ENCODE assay signal across 10 mouse cellular contexts in the genomic region with DNA sequence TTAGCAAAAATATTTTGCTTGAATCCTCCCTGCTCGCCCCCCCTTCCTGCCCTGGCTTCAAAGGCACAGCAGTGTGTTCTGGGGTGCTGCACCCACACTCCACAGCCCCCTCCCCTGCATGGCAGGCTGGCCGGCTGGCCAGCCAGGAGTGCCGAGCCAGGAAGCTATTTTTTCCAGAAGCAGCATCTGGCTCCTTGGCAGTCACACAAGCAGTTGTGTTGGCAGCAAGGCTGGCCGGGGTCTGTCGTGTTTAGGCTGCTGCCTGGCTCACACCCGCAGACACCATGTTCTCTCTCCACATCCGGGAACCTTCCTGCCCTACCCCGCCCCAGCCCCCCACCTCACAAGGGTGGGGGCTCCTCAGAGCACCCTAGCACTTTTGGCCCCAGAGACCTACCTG.
DNase-seq lines count a peak whose midpoint lies in the region; ATAC-seq and TF ChIP-seq lines count a peak whose summit lies in the region.
"Had no signal": no experiment of that assay in that cellular context is flagged by ENCODE, and none has a peak within 500 bp of the region (broad histone marks: within the 10 kb centered on the region; RNA-seq: fewer than 3 reads in every experiment).

No protein-coding gene starts in this region.

- H3K9ac ChIP-seq in hindbrain, embryonic 15.5 days: no peak overlapping the region
- H3K9ac ChIP-seq in hindbrain, embryonic 12.5 days: no peak overlapping the region
- no peak overlapping the region for H3K9ac ChIP-seq in forebrain, postnatal 0 days

- H3K4me3 ChIP-seq in hindbrain, embryonic 15.5 days: no peak overlapping the region
- H3K4me3 ChIP-seq in hindbrain, embryonic 12.5 days: no peak overlapping the region
- no peak overlapping the region for H3K4me3 ChIP-seq in forebrain, postnatal 0 days (ENCODE audit: low read depth, low read length)

- WGBS in hindbrain, embryonic 15.5 days: 53% methylated on average over 8 of the region's 8 CpGs
- 62% methylated on average over 8 of the region's 8 CpGs for WGBS in hindbrain, embryonic 12.5 days
- WGBS in forebrain, postnatal 0 days: 24% methylated on average over 8 of the region's 8 CpGs

- TF ChIP-seq CTCF in forebrain, postnatal 0 days (IDR thresholded peaks at IDR 0.05; ENCODE audit: low read depth): no peak

- no peak overlapping the region for H3K4me2 ChIP-seq in hindbrain, embryonic 15.5 days
- H3K4me2 ChIP-seq in hindbrain, embryonic 12.5 days (replicated peaks): no peak overlapping the region
- H3K4me2 ChIP-seq in forebrain, postnatal 0 days (ENCODE audit: low read depth): no peak overlapping the region

- no peaks in the 10 kb centered on the region for H3K36me3 ChIP-seq in hindbrain, embryonic 15.5 days
- H3K36me3 ChIP-seq in hindbrain, embryonic 12.5 days: no peaks in the 10 kb centered on the region
- H3K36me3 ChIP-seq in forebrain, postnatal 0 days (ENCODE audit: insufficient read depth): no peaks in the 10 kb centered on the region
- H3K36me3 ChIP-seq: G1E had no signal

- ATAC-seq in hindbrain, embryonic 15.5 days (ENCODE audit: low FRiP score, low read depth): peak; percentile 20; the same call in 1 of the 2 replicates
- ATAC-seq in hindbrain, embryonic 12.5 days (ENCODE audit: low FRiP score): no peak
- peak; percentile 58 for ATAC-seq in forebrain, postnatal 0 days
- ATAC-seq in megakaryocyte, adult 5-6 weeks (ENCODE audit: poor library complexity, severe bottlenecking): no peak
- ATAC-seq in erythroid progenitor cell, adult 5-6 weeks (replicated peaks; ENCODE audit: low FRiP score, poor library complexity, severe bottlenecking): no peak

- H3K27ac ChIP-seq in hindbrain, embryonic 15.5 days (replicated peaks): no peak overlapping the region
- H3K27ac ChIP-seq in hindbrain, embryonic 12.5 days: no peak overlapping the region
- no peak overlapping the region for H3K27ac ChIP-seq in forebrain, postnatal 0 days (ENCODE audit: low read depth, low read length)
- H3K27ac ChIP-seq: kidney, postnatal 0 days had no signal

- no peaks in the 10 kb centered on the region for H3K9me3 ChIP-seq in hindbrain, embryonic 15.5 days
- no peaks in the 10 kb centered on the region for H3K9me3 ChIP-seq in hindbrain, embryonic 12.5 days (replicated peaks)
- no peaks in the 10 kb centered on the region for H3K9me3 ChIP-seq in forebrain, postnatal 0 days (ENCODE audit: low read length)
- H3K9me3 ChIP-seq: G1E had no signal

- DNase-seq in forebrain, postnatal 0 days: peak; percentile 55
- DNase-seq in heart, postnatal 4 days: peak; percentile 47
- peak; percentile 4 for DNase-seq in lung, postnatal 25 days (ENCODE audit: low spot score)
- no peak for DNase-seq in adrenal gland, postnatal 36 days

- peaks cover 18% of the 10 kb centered on the region for H3K4me1 ChIP-seq in hindbrain, embryonic 15.5 days (replicated peaks)
- peaks cover 21% of the 10 kb centered on the region for H3K4me1 ChIP-seq in hindbrain, embryonic 12.5 days
- no peaks in the 10 kb centered on the region for H3K4me1 ChIP-seq in forebrain, postnatal 0 days (ENCODE audit: insufficient read depth)

- H3K27me3 ChIP-seq in hindbrain, embryonic 15.5 days: no peaks in the 10 kb centered on the region
- no peaks in the 10 kb centered on the region; the same call in 1 of the 2 replicates for H3K27me3 ChIP-seq in hindbrain, embryonic 12.5 days
- H3K27me3 ChIP-seq in forebrain, postnatal 0 days (ENCODE audit: insufficient read depth, low read length): no peaks in the 10 kb centered on the region; the same call in 1 of the 2 replicates

Comparison
In these comparisons a context has a peak if more than half of its experiments do, and no peak if none do; other contexts are left out.
1. ATAC-seq: peak in hindbrain, embryonic 15.5 days (single experiment) and forebrain, postnatal 0 days (single experiment); none in hindbrain, embryonic 12.5 days (single experiment), megakaryocyte, adult 5-6 weeks (single experiment) and erythroid progenitor cell, adult 5-6 weeks (single experiment).
2. DNase-seq: peak in forebrain, postnatal 0 days (single experiment), heart, postnatal 4 days (single experiment) and lung, postnatal 25 days (single experiment); none in adrenal gland, postnatal 36 days (0 of 2).